Mouse (Mus musculus) lung, embryonic 15.5 days (tissue): ENCODE measurements around the gene Stub1. TPM values are rescaled to one million over a fixed set of nuclear protein-coding genes. Genes with fewer than 3 reads are reported as not detected.
"Not testable (repeated sequence)": the region's sequence is repeated elsewhere in the genome, so short reads cannot be mapped to it uniquely, and the experiment has no call there.

Source experiments
- ATAC-seq: fragments of 200-750 bp; cut with Nextera tagmentation; 2 replicates; pipeline ENCODE4 v1.8.0; 2017; ENCODE audit warnings: moderate number of reproducible peaks, borderline replicate concordance; ENCODE audit not compliant: low FRiP score, low TSS enrichment; ENCODE audit errors: extremely low read depth
- H3K27ac ChIP-seq: fragments of 300-500 bp; sonication (generic); 2 replicates; pipeline ENCODE4 v1.5.1; 2015; ENCODE audit warnings: moderate library complexity, mild to moderate bottlenecking, inconsistent platforms
- H3K27me3 ChIP-seq: fragments of 300-500 bp; sonication (generic); 2 replicates; pipeline ENCODE4 v1.6.1; 2015; ENCODE audit warnings: inconsistent platforms
- H3K36me3 ChIP-seq: fragments of 300-500 bp; sonication (generic); 2 replicates; pipeline ENCODE4 v1.6.1; 2015; ENCODE audit warnings: inconsistent platforms
- H3K4me1 ChIP-seq: fragments of 300-500 bp; sonication (generic); 2 replicates; pipeline ENCODE4 v1.6.1; 2015; ENCODE audit warnings: inconsistent platforms
- H3K4me2 ChIP-seq: fragments of 300-500 bp; sonication (generic); 2 replicates; pipeline ENCODE4 v1.6.1; 2015; ENCODE audit warnings: inconsistent platforms, mild to moderate bottlenecking, moderate library complexity
- H3K4me3 ChIP-seq: fragments of 300-500 bp; sonication (generic); 2 replicates; pipeline ENCODE4 v1.5.1; 2015; ENCODE audit warnings: mild to moderate bottlenecking, inconsistent platforms
- H3K9ac ChIP-seq: fragments of 300-500 bp; sonication (generic); 2 replicates; pipeline ENCODE4 v1.6.1; 2015; ENCODE audit warnings: inconsistent platforms
- H3K9me3 ChIP-seq: fragments of 300-500 bp; sonication (generic); 2 replicates; pipeline ENCODE4 v1.6.1; 2016; ENCODE audit warnings: inconsistent platforms
- WGBS: fragments of 180-500 bp; shearing (Covaris S2); methylation state at CpG from one replicate; pipeline ENCODE4 v1.1.7; 2015; 5-methylcytosine and 5-hydroxymethylcytosine counted together
- polyA plus RNA-seq: library from polyadenylated mRNA; unstranded; fragments of >200 nt; fragmentation: Nextera tagmentation; extraction: Ambion mirVana; gene quantifications from 2 replicates; pipeline ENCODE4 v1.2.1, GENCODE M21; 2015

Stub1 gene
- polyA plus RNA-seq, 1 experiment from 2014 or later = 349 TPM

DNA sequence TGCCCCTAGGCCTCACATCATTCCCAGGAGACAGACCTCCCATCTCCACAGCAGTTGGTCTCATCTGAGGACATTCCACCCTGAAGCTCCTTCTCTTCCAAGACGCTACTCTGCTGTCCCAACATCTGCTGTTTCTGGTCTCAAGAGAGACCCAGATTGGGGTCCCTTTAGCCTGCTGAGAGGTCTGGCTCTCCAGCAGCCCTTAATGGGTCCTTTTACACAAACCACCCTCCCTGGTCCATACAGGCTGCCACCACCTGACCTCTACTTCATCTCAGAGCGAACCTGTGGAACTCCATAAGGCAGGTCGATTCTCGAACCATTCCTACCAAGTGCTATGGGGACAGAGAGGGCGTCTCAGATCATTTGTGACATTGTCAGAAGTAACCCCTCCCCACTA is 25.2 kb downstream of the Stub1 start:
- H3K4me1 ChIP-seq = peaks cover 16% of the 10 kb centered on the region
- 32% methylated on average over 5 of the region's 5 CpGs for WGBS
- no peak overlapping the region for H3K27ac ChIP-seq
- H3K4me3 ChIP-seq = no peak overlapping the region; the same call in 1 of the 2 replicates
- H3K9ac ChIP-seq = no peak overlapping the region
- peak overlapping the region; percentile 94 for H3K4me2 ChIP-seq
- ATAC-seq = no peak
- H3K9me3 ChIP-seq = no peaks in the 10 kb centered on the region
- H3K27me3 ChIP-seq = peaks cover 50% of the 10 kb centered on the region
- no peaks in the 10 kb centered on the region for H3K36me3 ChIP-seq

DNA sequence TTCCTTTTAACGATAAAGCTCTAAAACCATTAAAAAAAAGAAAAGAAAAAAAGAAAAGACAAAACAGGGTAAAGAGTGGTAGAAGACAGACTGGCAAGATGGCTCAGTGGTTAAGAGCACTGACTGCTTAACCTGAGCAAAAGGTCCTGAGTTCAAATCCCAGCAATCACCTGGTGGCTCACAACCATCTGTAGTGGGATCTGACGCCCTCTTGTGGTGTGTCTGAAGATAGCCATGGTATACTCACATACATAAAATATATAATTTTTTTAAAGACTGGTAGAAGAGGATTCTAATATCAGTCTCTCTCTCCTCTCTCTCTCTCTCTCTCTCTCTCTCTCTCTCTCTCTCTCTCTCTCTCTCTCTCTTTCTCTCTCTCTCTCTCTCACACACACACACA is 25.8 kb downstream of the Stub1 start:
- not testable (repeated sequence) for H3K4me3 ChIP-seq, H3K27ac ChIP-seq, H3K9ac ChIP-seq, H3K9me3 ChIP-seq, H3K36me3 ChIP-seq, H3K4me2 ChIP-seq, ATAC-seq
- WGBS = 31% methylated on average over 2 of the region's 2 CpGs
- Histone ChIP-seq H3K4me1 (peaks cover 16% of the 10 kb centered on the region), H3K27me3 (peaks cover 46% of the 10 kb centered on the region)

DNA sequence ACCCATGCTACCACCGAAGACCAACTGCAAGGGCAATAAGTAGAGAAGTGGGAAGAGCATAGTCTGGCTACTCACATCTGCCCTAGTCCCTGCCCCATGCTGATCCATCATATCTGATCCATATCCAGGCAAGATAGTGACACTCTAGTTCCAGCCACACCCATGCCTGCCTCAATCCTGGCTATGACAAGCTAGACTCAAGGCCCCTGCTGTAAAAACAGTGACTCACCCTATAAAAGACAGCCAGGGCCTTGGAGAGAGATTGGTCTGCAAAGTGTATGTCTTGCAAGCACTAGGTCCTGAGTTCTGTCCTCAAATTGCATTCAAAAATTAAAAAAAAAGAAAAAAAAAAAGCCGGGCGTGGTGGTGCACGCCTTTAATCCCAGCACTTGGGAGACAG is 26.7 kb downstream of the Stub1 start:
- Histone ChIP-seq H3K4me2 (no peak overlapping the region), H3K9me3 (no peaks in the 10 kb centered on the region), H3K27ac (no peak overlapping the region), H3K9ac (no peak overlapping the region), H3K36me3 (no peaks in the 10 kb centered on the region), H3K4me1 (peaks cover 16% of the 10 kb centered on the region), H3K27me3 (peaks cover 37% of the 10 kb centered on the region), H3K4me3 (no peak overlapping the region)
- no peak for ATAC-seq
- WGBS = 67% methylated on average over 4 of the region's 4 CpGs

DNA sequence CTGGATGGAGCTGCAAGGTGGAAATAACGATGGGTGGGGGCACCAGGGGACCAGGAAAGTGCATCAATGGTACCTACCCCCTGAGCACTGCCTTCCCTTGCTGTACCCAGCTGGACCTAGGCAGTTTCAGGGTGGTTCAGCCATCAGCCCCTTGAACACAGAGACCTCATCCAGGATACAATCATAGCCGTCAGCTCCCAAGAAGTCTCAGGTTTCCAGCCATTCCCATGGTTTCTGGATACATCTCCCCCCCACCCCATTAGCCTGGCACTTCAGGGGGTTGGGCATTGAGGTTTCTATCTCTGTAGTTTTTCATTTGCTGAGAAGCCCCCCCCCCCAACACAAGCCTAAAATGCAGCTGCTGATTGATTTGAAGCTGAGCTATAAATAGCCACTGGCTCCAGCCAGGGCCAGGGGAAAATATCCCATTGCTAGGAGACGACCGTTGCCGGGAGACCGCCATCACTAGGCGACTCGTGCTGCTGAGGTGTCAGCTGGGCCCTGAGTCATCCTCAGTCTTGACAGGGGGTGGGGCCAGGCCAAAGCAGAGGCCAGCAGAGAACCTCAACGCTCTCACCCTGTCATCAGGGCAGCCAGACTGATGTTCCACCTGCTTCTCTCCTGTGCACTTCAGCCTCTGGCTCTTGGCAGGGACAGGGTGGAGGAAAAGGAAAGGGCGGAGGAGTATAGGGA is 30.2 kb downstream of the Stub1 start:
- Histone ChIP-seq H3K9ac (no peak overlapping the region), H3K4me2 (no peak overlapping the region), H3K27me3 (peaks cover 2% of the 10 kb centered on the region), H3K4me3 (no peak overlapping the region), H3K36me3 (no peaks in the 10 kb centered on the region), H3K27ac (no peak overlapping the region), H3K4me1 (no peaks in the 10 kb centered on the region), H3K9me3 (no peaks in the 10 kb centered on the region)
- 9% methylated on average over 10 of the region's 10 CpGs for WGBS
- no peak for ATAC-seq

DNA sequence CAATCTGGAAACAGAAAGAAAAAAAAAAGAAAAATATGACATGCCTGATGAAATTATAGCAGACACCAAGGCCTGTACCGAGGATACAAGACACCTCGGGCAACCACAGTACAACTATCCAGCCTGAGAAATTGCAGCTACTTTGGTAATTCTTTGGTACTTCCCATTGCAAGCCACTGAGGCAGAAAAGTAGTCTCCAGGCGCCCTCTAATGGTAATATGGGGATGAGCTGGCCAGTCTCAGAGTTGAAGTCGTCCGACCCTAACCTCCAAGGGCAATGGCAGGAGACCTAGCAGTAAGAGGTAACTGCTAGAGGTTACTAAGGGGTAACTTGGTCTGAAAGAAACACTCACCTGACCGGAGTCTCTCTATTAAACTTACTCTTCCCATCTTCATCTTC is 32.2 kb downstream of the Stub1 start:
- Histone ChIP-seq H3K4me1 (peaks cover 12% of the 10 kb centered on the region), H3K27ac (no peak overlapping the region), H3K9ac (no peak overlapping the region), H3K36me3 (no peaks in the 10 kb centered on the region), H3K4me2 (no peak overlapping the region), H3K9me3 (no peaks in the 10 kb centered on the region), H3K27me3 (no peaks in the 10 kb centered on the region; the same call in 1 of the 2 replicates), H3K4me3 (no peak overlapping the region)
- WGBS = 8% methylated on average over 6 of the region's 6 CpGs
- ATAC-seq = no peak

DNA sequence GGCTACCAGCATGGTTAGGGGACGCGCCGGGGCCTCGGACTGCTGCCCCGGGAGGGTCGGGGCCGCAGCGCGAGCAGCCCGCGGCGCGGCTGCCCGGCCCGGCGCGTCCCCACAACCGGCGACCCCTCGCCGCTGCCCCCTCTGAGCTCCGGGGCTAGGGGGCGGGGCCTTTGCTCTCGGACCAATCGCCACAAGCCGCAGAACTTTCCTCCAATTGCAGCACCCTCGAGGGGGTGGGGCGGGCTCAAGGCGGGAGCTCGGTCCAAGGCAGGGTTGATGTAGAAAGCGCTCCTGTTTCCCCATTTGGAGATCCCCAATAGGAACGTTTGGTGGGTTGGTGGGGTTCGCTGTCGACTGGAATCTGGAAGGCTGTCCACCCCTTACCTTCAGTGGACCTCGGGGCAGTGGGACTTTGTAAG is 36.2 kb downstream of the Stub1 start, which contains the start of gene Metrn:
TSS of gene Metrn (minus strand) at position 186 of the 419 bp plus-strand sequence.
- H3K27ac ChIP-seq = 0 out of 2 replicates have a peak within 1 kb of the TSS, but pooled peaks have one; percentile 42
- peak within 1 kb of the TSS; percentile 97 for H3K4me2 ChIP-seq
- peak; percentile 82 for ATAC-seq

DNA sequence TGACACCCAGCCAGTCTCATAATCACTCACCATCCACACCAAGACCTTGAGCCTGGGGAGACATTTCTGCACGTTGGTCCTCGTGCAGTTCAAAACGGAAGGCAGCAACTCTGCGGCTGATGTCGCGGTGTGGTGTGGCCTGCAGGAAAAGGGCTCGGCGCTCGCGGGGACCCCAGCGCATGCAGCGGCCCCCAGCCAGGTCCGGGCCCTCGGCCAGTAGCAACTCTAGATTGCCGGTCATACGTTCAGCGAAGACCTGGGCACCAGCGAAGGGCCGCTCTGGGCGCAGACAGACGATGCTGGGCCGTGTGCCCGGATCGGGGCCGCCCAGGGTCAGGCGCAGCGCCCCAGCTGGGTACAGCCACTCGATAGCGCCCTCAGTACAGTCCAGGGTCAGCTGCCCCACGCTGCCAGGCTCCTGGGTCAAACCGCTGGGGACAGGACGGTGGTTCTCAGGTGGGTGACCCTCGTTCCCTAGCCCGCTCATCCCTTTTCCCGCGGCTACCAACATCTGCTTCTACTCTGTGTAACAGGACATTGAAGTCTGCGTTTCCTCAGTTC is 36.9 kb downstream of the Stub1 start:
- 0 out of 2 replicates have a peak overlapping the region, but pooled peaks have one; percentile 42 for H3K27ac ChIP-seq
- H3K9ac ChIP-seq = peak overlapping the region; percentile 70
- H3K9me3 ChIP-seq = no peaks in the 10 kb centered on the region
- peaks cover 49% of the 10 kb centered on the region for H3K4me1 ChIP-seq
- WGBS = 1% methylated on average over 37 of the region's 37 CpGs
- ATAC-seq = no peak
- no peaks in the 10 kb centered on the region for H3K27me3 ChIP-seq
- no peaks in the 10 kb centered on the region for H3K36me3 ChIP-seq
- peak overlapping the region; percentile 97 for H3K4me2 ChIP-seq
- H3K4me3 ChIP-seq = peak overlapping the region; percentile 82

More for the DNA sequence above, 36.2 kb downstream of the Stub1 start, which contains the start of gene Metrn:
- WGBS = under 1% methylated on average over 35 of the region's 35 CpGs
- H3K4me1 ChIP-seq = peaks cover 46% of the 10 kb centered on the region
- no peaks in the 10 kb centered on the region for H3K9me3 ChIP-seq
- no peaks in the 10 kb centered on the region for H3K27me3 ChIP-seq
- H3K4me3 ChIP-seq = peak within 1 kb of the TSS; percentile 82
- H3K36me3 ChIP-seq = no peaks in the 10 kb centered on the region
- peak within 1 kb of the TSS; percentile 70 for H3K9ac ChIP-seq

DNA sequence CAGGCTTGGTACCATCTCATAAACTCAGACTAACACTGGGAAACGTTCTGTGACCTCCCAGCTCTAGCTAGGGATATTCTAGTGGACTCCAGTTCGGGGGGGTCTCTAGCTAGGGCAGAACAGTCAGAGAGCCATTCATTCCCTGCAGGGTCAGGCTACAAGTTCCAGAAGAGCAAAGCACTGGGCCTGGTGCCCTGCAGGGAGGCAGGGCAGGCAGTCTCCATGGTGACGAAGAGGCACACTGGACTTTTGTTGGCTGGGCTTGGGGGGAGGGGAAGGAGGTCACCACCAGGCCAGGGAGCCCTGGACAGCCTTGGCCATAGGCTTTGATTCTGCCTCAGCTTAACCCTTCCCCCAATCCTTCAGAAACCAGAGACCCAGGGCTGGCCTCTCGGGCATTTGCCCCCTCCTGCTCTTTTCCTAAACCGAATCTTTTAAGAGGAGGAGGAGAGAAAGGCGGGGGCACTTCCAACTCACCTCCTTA is 37.6 kb downstream of the Stub1 start, which contains the start of gene AC134908.4:
TSS of gene AC134908.4 (minus strand) at position 51 of the 484 bp plus-strand sequence.
- H3K27me3 ChIP-seq = no peaks in the 10 kb centered on the region
- peak within 1 kb of the TSS; percentile 82 for H3K4me3 ChIP-seq
- H3K36me3 ChIP-seq = no peaks in the 10 kb centered on the region
- H3K4me1 ChIP-seq = peaks cover 56% of the 10 kb centered on the region
- H3K9ac ChIP-seq = peak within 1 kb of the TSS; percentile 70
- H3K4me2 ChIP-seq = peak within 1 kb of the TSS; percentile 97
- no peak for ATAC-seq
- H3K9me3 ChIP-seq = no peaks in the 10 kb centered on the region
- WGBS = 15% methylated on average over 6 of the region's 6 CpGs
- 0 out of 2 replicates have a peak within 1 kb of the TSS, but pooled peaks have one; percentile 42 for H3K27ac ChIP-seq

DNA sequence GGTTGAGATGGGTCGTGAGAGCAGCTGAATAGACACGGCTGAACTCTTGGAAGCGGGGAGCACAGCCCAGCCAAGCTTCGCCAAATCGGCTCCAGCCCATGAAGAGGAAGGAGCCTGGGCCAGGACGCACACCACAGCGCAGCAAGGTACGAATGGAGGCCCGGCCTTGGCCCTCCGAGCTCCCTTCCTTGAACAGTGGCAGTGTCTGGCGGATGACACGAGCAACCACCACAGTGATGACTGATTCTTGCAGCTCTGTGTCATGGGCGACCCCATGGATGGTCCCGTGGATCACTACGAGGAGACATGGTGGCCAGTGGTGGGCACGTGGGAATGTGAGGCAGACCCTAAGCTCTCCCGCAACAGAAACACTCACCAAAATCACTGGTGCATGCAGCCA is 38.2 kb downstream of the Stub1 start:
- H3K4me3 ChIP-seq = 0 out of 2 replicates have a peak overlapping the region, but pooled peaks have one; percentile 82
- H3K4me2 ChIP-seq = peak overlapping the region; percentile 97
- no peak overlapping the region for H3K27ac ChIP-seq
- H3K9me3 ChIP-seq = no peaks in the 10 kb centered on the region
- H3K4me1 ChIP-seq = peaks cover 58% of the 10 kb centered on the region
- no peaks in the 10 kb centered on the region; the same call in 1 of the 2 replicates for H3K36me3 ChIP-seq
- H3K9ac ChIP-seq = no peak overlapping the region
- ATAC-seq = no peak
- WGBS = 84% methylated on average over 17 of the region's 17 CpGs
- no peaks in the 10 kb centered on the region for H3K27me3 ChIP-seq

DNA sequence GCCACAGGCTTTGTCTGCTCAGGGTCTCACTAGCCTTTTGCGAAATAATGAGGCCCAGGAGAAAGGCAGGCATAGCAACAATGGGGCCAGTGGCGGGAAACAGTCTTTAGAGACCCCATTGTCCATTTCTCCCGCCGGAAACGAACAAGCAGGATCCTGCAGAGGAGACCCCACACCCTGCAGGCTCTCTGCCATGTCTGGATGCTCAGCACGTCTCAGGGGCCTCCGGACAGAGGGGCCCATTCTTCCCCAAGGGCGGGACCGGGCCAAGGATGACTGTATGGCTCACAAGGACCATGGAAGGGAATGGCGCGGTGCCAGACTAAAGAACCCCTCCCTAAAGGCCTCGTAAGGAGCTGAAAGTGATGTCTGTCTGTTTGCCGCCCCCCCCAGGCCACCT is 39.0 kb downstream of the Stub1 start:
- WGBS = 59% methylated on average over 13 of the region's 13 CpGs
- no peak for ATAC-seq
- peaks cover 58% of the 10 kb centered on the region for H3K4me1 ChIP-seq

DNA sequence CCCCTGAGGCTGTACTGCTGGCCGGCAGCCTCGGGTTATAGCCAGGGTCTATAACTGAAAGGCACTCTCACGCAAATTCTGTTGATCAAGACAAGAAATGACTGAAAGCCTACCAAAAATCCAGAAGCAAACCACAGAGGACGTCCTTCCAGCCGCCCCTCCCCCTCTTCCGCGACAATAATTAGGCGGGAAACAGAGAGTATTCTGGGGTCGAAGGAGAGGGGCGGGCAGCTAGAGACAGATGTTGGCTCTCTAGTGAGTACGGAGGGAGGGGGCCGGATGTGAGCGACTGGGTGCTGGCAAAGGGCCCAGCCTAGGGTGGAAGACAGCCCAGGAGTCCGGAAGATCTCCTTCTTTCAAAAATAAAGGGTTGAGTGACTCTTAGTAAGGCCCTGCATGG is 40.6 kb downstream of the Stub1 start, which contains the start of gene Fam173a:
TSS of gene Fam173a (minus strand) at position 287 of the 400 bp plus-strand sequence.
- peak within 1 kb of the TSS; percentile 87 for H3K4me2 ChIP-seq
- H3K4me1 ChIP-seq = peaks cover 57% of the 10 kb centered on the region
- no peaks in the 10 kb centered on the region for H3K9me3 ChIP-seq
- H3K36me3 ChIP-seq = peaks cover 20% of the 10 kb centered on the region
- peak within 1 kb of the TSS; percentile 99 for H3K27ac ChIP-seq
- peak within 1 kb of the TSS; percentile 82 for H3K9ac ChIP-seq
- peak; percentile 82 for ATAC-seq
- peak within 1 kb of the TSS; percentile 88 for H3K4me3 ChIP-seq
- no peaks in the 10 kb centered on the region for H3K27me3 ChIP-seq
- 2% methylated on average over 14 of the region's 14 CpGs for WGBS

More for the DNA sequence above, 39.0 kb downstream of the Stub1 start:
- H3K27me3 ChIP-seq = no peaks in the 10 kb centered on the region
- H3K27ac ChIP-seq = peak overlapping the region; percentile 99; the same call in 1 of the 2 replicates
- H3K4me3 ChIP-seq = no peak overlapping the region
- H3K36me3 ChIP-seq = peaks cover 8% of the 10 kb centered on the region
- H3K9me3 ChIP-seq = no peaks in the 10 kb centered on the region
- H3K4me2 ChIP-seq = no peak overlapping the region
- H3K9ac ChIP-seq = no peak overlapping the region
